Mouse (Mus musculus) intestine, postnatal 0 days (tissue): ENCODE data around the gene Ssbp3. TPM values are rescaled to one million over a fixed set of nuclear protein-coding genes. Genes with fewer than 3 reads are reported as not detected.

ENCODE experiments used
- ATAC-seq: fragments of 200-750 bp; cut with Nextera tagmentation; 2 replicates; pipeline ENCODE4 v1.8.0; 2017; ENCODE audit warnings: mild to moderate bottlenecking, moderate TSS enrichment, moderate library complexity
- H3K27ac ChIP-seq: fragments of 300-500 bp; sonication (generic); 2 replicates; pipeline ENCODE4 v1.5.1; 2014; ENCODE audit warnings: mild to moderate bottlenecking, low read depth, low read length, moderate library complexity
- H3K27me3 ChIP-seq: fragments of 300-500 bp; sonication (generic); replicated peaks from 2 replicates; pipeline ENCODE4 v1.6.1; 2014; ENCODE audit warnings: low read length, mixed read lengths; ENCODE audit not compliant: control insufficient read depth, insufficient read depth
- H3K36me3 ChIP-seq: fragments of 300-500 bp; sonication (generic); 2 replicates; pipeline ENCODE4 v1.6.1; 2014; ENCODE audit warnings: mild to moderate bottlenecking, moderate library complexity; ENCODE audit not compliant: control insufficient read depth, insufficient read depth
- H3K4me1 ChIP-seq: fragments of 300-500 bp; sonication (generic); replicated peaks from 2 replicates; pipeline ENCODE4 v1.6.1; 2014; ENCODE audit warnings: antibody characterized with exemption, low read length, mixed read lengths; ENCODE audit not compliant: control insufficient read depth, insufficient read depth
- H3K4me2 ChIP-seq: fragments of 300-500 bp; sonication (generic); replicated peaks from 2 replicates; pipeline ENCODE4 v1.6.1; 2014; ENCODE audit warnings: low read depth, mild to moderate bottlenecking, moderate library complexity
- H3K4me3 ChIP-seq: fragments of 300-500 bp; sonication (generic); 2 replicates; pipeline ENCODE4 v1.5.1; 2014; ENCODE audit warnings: low read depth, low read length
- H3K9ac ChIP-seq: fragments of 300-500 bp; sonication (generic); 2 replicates; pipeline ENCODE4 v1.6.1; 2014; ENCODE audit warnings: mild to moderate bottlenecking, low read depth, low read length
- H3K9me3 ChIP-seq: fragments of 300-500 bp; sonication (generic); 2 replicates; pipeline ENCODE4 v1.6.1; 2016; ENCODE audit warnings: mixed run types; ENCODE audit not compliant: control insufficient read depth
- CTCF ChIP-seq: sonication (generic); IDR thresholded peaks from 2 replicates; pipeline ENCODE4 v1.5.1; 2016; ENCODE audit warnings: low read depth, mild to moderate bottlenecking, control low read depth, antibody characterized with exemption, moderate library complexity
- WGBS: fragments of 180-500 bp; shearing (Covaris S2); extraction: QIAGEN DNeasy Blood & Tissue Kit; methylation state at CpG from one replicate; pipeline ENCODE4 v1.1.7; 2014; 5-methylcytosine and 5-hydroxymethylcytosine counted together
- polyA plus RNA-seq: library from polyadenylated mRNA; unstranded; fragments of >200 nt; fragmentation: Nextera tagmentation; extraction: Ambion mirVana; gene quantifications from 2 replicates; pipeline ENCODE4 v1.2.1, GENCODE M21; 2015

Ssbp3 gene
- polyA plus RNA-seq, 1 experiment from 2014 or later = 45.2 TPM

DNA sequence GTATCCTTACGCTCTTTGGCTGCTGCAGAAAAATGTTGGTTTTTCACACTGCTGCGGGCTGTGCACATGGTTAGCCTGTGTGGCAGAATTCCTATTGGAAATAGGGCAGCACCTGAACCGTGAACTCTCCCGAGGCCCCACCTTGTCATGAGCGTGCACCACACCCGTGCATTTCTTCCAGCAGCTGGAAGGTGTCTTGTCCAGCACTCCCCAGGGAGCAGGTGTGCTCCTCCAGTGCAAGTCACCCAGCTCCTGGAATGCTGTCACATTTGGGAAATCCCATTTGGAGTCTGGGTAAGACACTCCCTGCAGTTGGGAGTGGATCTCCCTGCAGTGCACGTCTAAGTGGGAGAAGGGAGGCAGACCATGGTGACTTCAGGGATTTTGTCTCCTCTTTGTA is 38.0 kb downstream of the Ssbp3 start:
- Histone ChIP-seq H3K4me2 (no peak overlapping the region), H3K4me3 (no peak overlapping the region), H3K4me1 (0 out of 2 replicates have a peak, but pooled peaks cover 10% of the 10 kb centered on the region), H3K9me3 (no peaks in the 10 kb centered on the region), H3K36me3 (no peaks in the 10 kb centered on the region; the same call in 1 of the 2 replicates), H3K27ac (no peak overlapping the region), H3K27me3 (no peaks in the 10 kb centered on the region), H3K9ac (no peak overlapping the region)
- ATAC-seq = peak; percentile 55
- WGBS = 36% methylated on average over 7 of the region's 7 CpGs
- TF ChIP-seq CTCF = no peak

DNA sequence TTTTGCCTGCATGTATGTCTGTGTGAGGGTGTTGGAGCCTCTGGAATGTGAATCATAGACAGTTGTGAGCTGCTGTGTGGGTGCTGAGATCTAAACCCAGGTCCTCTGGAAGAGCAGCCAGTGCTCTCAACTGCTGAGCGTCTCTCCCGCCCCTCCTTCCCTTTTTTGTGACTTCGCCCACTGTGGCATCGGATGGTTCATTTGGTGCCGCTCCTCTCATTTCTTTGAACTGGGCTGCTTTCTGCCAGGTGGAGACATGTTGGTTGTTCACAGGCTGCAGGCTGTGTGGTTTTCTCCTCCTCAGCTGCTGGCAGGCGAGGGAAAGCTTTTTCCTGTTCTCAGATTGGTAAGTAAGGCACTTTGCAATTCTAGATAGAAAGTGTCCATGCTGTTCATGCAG is 38.7 kb downstream of the Ssbp3 start:
- no peaks in the 10 kb centered on the region for H3K9me3 ChIP-seq
- no peak for TF ChIP-seq CTCF
- no peaks in the 10 kb centered on the region for H3K27me3 ChIP-seq
- no peak for ATAC-seq
- no peaks in the 10 kb centered on the region; the same call in 1 of the 2 replicates for H3K36me3 ChIP-seq
- WGBS = 72% methylated on average over 6 of the region's 6 CpGs
- no peak overlapping the region for H3K4me2 ChIP-seq
- 0 out of 2 replicates have a peak, but pooled peaks cover 10% of the 10 kb centered on the region for H3K4me1 ChIP-seq
- H3K9ac ChIP-seq = no peak overlapping the region
- H3K27ac ChIP-seq = no peak overlapping the region
- no peak overlapping the region for H3K4me3 ChIP-seq

DNA sequence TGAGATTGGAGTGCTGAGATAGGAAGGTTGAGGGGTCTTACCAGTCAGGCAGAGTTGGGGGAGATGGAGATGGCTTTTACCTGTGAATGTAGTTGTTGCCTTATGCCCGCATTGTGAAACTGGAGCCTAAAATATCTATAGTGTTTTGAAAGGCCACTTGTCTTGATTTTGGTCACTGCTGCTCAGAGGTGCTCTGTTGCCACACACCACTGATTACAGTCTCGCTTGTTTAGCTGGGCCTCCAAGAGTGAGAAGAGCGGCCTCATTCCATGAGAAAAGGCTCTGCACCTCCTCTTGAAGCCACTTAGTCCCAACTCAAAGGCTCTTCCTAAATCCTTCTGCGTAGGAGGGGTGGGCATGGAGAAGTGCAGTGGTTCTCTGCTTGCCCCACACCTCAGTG is 40.3 kb downstream of the Ssbp3 start:
- peaks cover 13% of the 10 kb centered on the region; the same call in 1 of the 2 replicates for H3K4me1 ChIP-seq
- H3K27me3 ChIP-seq = no peaks in the 10 kb centered on the region
- no peak for TF ChIP-seq CTCF
- H3K4me2 ChIP-seq = no peak overlapping the region
- no peak overlapping the region for H3K27ac ChIP-seq
- H3K36me3 ChIP-seq = peaks cover 6% of the 10 kb centered on the region; the same call in 1 of the 2 replicates
- H3K4me3 ChIP-seq = no peak overlapping the region
- H3K9me3 ChIP-seq = no peaks in the 10 kb centered on the region
- whole genome bisulfite sequencing = 78% methylated on average over 4 of the region's 4 CpGs
- H3K9ac ChIP-seq = no peak overlapping the region
- no peak for ATAC-seq

DNA sequence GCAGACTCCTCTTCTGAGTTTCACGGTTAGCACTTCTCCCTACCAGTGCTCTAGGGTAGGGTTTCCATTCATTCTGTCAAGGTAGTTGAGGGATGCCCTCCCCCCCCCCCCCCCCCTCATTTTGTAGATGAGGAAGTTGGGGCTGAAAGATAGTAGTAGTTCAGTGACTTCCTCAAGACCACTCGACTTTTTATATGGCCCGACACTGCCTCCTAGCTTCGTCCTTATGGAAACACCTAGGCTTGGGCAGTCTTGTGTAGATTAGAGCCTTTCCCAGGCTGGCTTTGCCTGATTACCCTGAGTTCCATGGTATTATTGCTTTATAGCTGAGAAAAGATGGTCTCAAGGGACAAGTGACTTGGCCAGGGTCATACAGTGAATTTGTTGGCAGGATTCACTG is 41.0 kb downstream of the Ssbp3 start:
- Histone ChIP-seq H3K27ac (no peak overlapping the region), H3K4me1 (peaks cover 19% of the 10 kb centered on the region; the same call in 1 of the 2 replicates), H3K4me2 (no peak overlapping the region), H3K27me3 (no peaks in the 10 kb centered on the region), H3K36me3 (peaks cover 6% of the 10 kb centered on the region; the same call in 1 of the 2 replicates), H3K4me3 (no peak overlapping the region), H3K9me3 (no peaks in the 10 kb centered on the region), H3K9ac (no peak overlapping the region)
- TF ChIP-seq CTCF = peak; percentile 41
- ATAC-seq = no peak
- WGBS = 65% methylated on average over 4 of the region's 4 CpGs

DNA sequence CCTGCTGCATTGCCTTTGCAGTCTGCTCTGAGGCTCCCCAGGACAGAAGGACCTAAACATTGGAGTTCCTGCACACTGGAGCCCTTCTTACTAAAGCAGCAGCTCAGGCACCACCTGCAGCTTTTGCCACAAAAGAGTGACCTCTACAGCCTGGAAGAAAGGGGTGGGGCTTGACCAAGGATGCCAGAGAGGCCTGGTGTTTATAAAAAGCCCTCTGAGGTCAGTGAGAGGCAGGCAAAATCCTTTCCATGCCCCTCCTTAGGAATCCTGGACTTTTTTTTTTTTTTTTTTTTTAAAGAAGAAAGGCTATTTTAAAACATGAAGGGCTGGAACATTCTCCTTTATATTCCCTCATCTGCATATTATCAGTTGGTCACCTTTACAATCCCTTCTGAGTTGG is 42.7 kb downstream of the Ssbp3 start:
- H3K27me3 ChIP-seq = no peaks in the 10 kb centered on the region
- no peak overlapping the region for H3K4me2 ChIP-seq
- no peak for TF ChIP-seq CTCF
- H3K9me3 ChIP-seq = no peaks in the 10 kb centered on the region
- H3K4me1 ChIP-seq = peaks cover 20% of the 10 kb centered on the region; the same call in 1 of the 2 replicates
- no peak overlapping the region for H3K27ac ChIP-seq
- no peak for ATAC-seq
- no peak overlapping the region for H3K4me3 ChIP-seq
- H3K9ac ChIP-seq = no peak overlapping the region
- H3K36me3 ChIP-seq = peaks cover 6% of the 10 kb centered on the region; the same call in 1 of the 2 replicates

DNA sequence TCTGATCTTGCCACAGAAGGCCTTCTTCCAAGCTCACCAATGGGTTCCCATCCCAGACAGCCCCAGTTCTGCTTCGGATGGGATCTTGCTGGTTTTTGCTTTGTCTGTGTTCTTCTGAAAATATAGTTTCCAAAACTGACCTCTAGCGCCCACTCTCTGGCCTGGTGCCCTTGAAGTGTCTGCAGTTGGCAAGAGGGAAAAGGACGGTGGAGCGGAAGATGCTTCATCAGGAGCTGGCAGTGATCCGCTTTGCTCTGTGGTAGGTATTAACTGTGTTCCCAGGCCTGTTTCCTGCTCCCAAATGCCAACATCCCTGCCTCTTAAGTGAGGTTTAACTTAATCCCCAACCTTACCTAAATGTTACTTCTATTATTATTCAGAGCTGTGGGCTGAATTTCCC is 43.3 kb downstream of the Ssbp3 start:
- Histone ChIP-seq H3K4me2 (no peak overlapping the region), H3K27me3 (no peaks in the 10 kb centered on the region), H3K27ac (no peak overlapping the region), H3K4me3 (no peak overlapping the region), H3K9me3 (no peaks in the 10 kb centered on the region), H3K9ac (no peak overlapping the region), H3K36me3 (peaks cover 6% of the 10 kb centered on the region; the same call in 1 of the 2 replicates), H3K4me1 (peaks cover 17% of the 10 kb centered on the region)
- no peak for ATAC-seq
- no peak for TF ChIP-seq CTCF
- 86% methylated on average over 5 of the region's 5 CpGs for WGBS
